Mouse (Mus musculus) brain, embryonic 14.5 days (tissue): ENCODE measurements at regions not wholly inside any gene's neighbourhood (a gene's known extent, or its start where the extent isn't known, plus 50 kb on each side); places are given as distances from the start of the nearest gene placed in this dataset.

Source experiments
- CTCF ChIP-seq: fragments of 200-500 bp; IDR thresholded peaks from 2 replicates; pipeline ENCODE4 v1.5.1; 2012; ENCODE audit warnings: inconsistent platforms, mild to moderate bottlenecking, moderate library complexity, borderline replicate concordance; ENCODE audit not compliant: insufficient read depth, insufficient read length; ENCODE audit errors: extremely low read depth
- POLR2A ChIP-seq: fragments of 200-500 bp; IDR thresholded peaks from 2 replicates; pipeline ENCODE4 v1.6.1; 2012; ENCODE audit warnings: mild to moderate bottlenecking, inconsistent platforms, borderline replicate concordance; ENCODE audit not compliant: poor library complexity, insufficient read depth, insufficient read length, severe bottlenecking; ENCODE audit errors: extremely low read depth

GRCm38 (mm10) chr3:35294771-35295170, 459.1 kb upstream of the Atp11b start:
- TF ChIP-seq POLR2A (no peak), CTCF (no peak)
